Mouse (Mus musculus): ENCODE data around the gene Olfr68. TPM values are rescaled to one million over a fixed set of nuclear protein-coding genes. Genes with fewer than 3 reads are reported as not detected.
"Not testable (repeated sequence)": the region's sequence is repeated elsewhere in the genome, so short reads cannot be mapped to it uniquely, and the experiment has no call there.

Olfr68 gene
- polyA plus RNA-seq, 1 experiment from 2014 or later, result not detected

DNA sequence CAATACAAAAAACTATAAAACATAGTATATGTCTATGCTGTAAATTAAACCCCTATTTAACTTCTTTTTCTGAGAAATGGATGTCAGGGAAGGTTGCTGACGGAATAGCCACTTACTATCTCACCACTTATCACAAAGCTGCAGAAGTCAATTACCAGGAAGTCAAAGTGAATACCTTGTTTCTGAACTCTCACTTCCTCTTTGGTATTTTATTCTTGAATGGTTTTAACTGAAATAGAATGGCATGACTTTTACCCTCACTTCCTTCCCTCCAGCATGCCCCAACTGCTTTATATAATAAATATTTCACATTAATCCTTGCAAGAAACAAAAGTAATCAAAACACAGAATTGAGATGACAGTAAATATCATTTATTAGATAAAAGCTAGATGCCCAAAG lies 32.7 kb upstream of the Olfr68 start:
- H3K36me3 ChIP-seq (ENCODE audit: control insufficient read depth, insufficient read depth, low read length), result no peaks in the 10 kb centered on the region
- no peak overlapping the region for H3K4me3 ChIP-seq (ENCODE audit: low read depth, low read length)
- 76% methylated on average over 1 of the region's 1 CpGs for WGBS
- H3K27me3 ChIP-seq (ENCODE audit: control insufficient read depth, insufficient read depth, low read depth, low read length), result no peaks in the 10 kb centered on the region
- no peak for ATAC-seq
- no peak overlapping the region for H3K9ac ChIP-seq (ENCODE audit: low read depth, low read length)
- H3K4me2 ChIP-seq (ENCODE audit: low read length), result no peak overlapping the region
- H3K4me1 ChIP-seq (ENCODE audit: control insufficient read depth, insufficient read depth, low read length), result no peaks in the 10 kb centered on the region
- H3K27ac ChIP-seq (ENCODE audit: low read length), result no peak overlapping the region
- no peaks in the 10 kb centered on the region for H3K9me3 ChIP-seq (replicated peaks; ENCODE audit: control insufficient read depth, low read length, poor library complexity, severe bottlenecking)

- H3K4me1 ChIP-seq (ENCODE audit: control insufficient read depth, insufficient read depth, low read length), result no peaks in the 10 kb centered on the region
- 97% methylated on average over 1 of the region's 1 CpGs for WGBS
- H3K27ac ChIP-seq (ENCODE audit: low read length), result no peak overlapping the region
- H3K9me3 ChIP-seq (replicated peaks; ENCODE audit: control insufficient read depth, low read length, poor library complexity, severe bottlenecking), result no peaks in the 10 kb centered on the region
- H3K4me2 ChIP-seq (ENCODE audit: low read length), result no peak overlapping the region
- no peak overlapping the region for H3K9ac ChIP-seq (ENCODE audit: low read depth, low read length)
- no peaks in the 10 kb centered on the region for H3K27me3 ChIP-seq (ENCODE audit: control insufficient read depth, insufficient read depth, low read depth, low read length)
- H3K36me3 ChIP-seq (ENCODE audit: control insufficient read depth, insufficient read depth, low read length), result no peaks in the 10 kb centered on the region
- ATAC-seq, result no peak
- no peak overlapping the region for H3K4me3 ChIP-seq (ENCODE audit: low read depth, low read length)
These were observed 31.8 kb upstream of the Olfr68 start for GRCm38 (mm10) chr7:103811223-103811845.

DNA sequence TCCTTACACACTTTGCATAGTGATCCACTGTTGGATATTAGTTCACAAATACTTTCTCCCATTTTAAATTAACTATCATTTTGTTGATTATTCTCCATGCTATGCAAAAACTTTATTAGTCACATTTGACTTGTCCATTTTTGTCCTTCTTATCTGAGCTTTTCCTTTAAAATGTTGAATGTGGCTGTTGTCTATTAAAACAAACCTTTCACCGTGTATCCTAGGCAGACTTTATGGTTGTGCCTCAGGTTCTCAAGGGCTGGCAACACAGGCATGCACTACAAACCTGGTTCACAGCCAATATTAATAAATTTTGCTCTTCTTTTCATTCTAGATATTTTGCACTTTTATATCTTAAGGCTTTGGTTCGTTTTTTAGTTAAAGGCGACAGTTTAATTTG lies 31.2 kb upstream of the Olfr68 start:
- Histone ChIP-seq H3K4me2 (ENCODE audit: low read length) (no peak overlapping the region), H3K9ac (ENCODE audit: low read depth, low read length) (no peak overlapping the region), H3K27ac (ENCODE audit: low read length) (no peak overlapping the region), H3K4me1 (ENCODE audit: control insufficient read depth, insufficient read depth, low read length) (no peaks in the 10 kb centered on the region), H3K4me3 (ENCODE audit: low read depth, low read length) (no peak overlapping the region), H3K27me3 (ENCODE audit: control insufficient read depth, insufficient read depth, low read depth, low read length) (no peaks in the 10 kb centered on the region), H3K9me3 (replicated peaks; ENCODE audit: control insufficient read depth, low read length, poor library complexity, severe bottlenecking) (no peaks in the 10 kb centered on the region), H3K36me3 (ENCODE audit: control insufficient read depth, insufficient read depth, low read length) (no peaks in the 10 kb centered on the region)
- WGBS, result 86% methylated on average over 3 of the region's 3 CpGs
- no peak for ATAC-seq

DNA sequence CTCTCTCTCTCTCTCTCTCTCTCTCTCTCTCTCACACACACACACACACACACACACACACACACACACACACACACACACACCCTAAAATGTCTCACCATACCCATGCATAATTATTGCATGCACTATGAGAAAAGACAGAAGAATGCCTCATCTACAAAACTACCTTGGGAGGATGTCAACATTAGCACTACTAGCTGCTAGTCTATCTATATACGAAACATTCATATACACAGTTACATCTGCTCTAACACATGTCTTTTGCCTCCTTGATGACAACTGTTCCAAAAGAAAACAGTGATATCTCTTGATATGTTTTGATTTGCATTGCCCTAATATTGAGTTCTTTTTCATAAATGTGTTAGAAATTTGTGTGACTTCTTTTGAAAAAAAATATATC lies 30.8 kb upstream of the Olfr68 start:
- Histone ChIP-seq H3K27ac (ENCODE audit: low read length) (no peak overlapping the region), H3K36me3 (ENCODE audit: control insufficient read depth, insufficient read depth, low read length) (no peaks in the 10 kb centered on the region), H3K9me3 (replicated peaks; ENCODE audit: control insufficient read depth, low read length, poor library complexity, severe bottlenecking) (no peaks in the 10 kb centered on the region), H3K27me3 (ENCODE audit: control insufficient read depth, insufficient read depth, low read depth, low read length) (no peaks in the 10 kb centered on the region), H3K4me2 (ENCODE audit: low read length) (no peak overlapping the region), H3K9ac (ENCODE audit: low read depth, low read length) (no peak overlapping the region), H3K4me1 (ENCODE audit: control insufficient read depth, insufficient read depth, low read length) (no peaks in the 10 kb centered on the region), H3K4me3 (ENCODE audit: low read depth, low read length) (no peak overlapping the region)
- no peak for ATAC-seq
- WGBS, result 94% methylated on average over 1 of the region's 1 CpGs

DNA sequence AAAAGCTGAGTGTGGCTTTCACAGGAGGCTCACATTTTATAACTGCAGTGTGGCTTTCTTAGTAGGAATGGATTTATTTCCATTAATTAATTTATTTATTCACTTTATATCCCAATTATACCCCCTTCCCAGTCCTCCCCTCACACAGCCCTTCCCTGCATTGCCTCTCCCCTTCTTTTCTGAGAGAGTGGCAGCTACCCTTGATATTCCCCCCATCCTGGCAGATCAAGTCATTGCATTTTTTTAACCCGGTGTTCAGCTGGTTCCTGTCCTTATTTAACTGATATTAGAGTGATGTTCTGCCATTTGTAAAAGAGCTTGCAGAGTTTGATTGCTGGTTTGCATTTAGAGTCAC lies 30.3 kb upstream of the Olfr68 start:
- no peaks in the 10 kb centered on the region for H3K27me3 ChIP-seq (ENCODE audit: control insufficient read depth, insufficient read depth, low read depth, low read length)
- ATAC-seq, result no peak

GRCm38 (mm10) chr7:103808971-103809800 lies 29.7 kb upstream of the Olfr68 start:
- no peak overlapping the region for H3K4me3 ChIP-seq (ENCODE audit: low read depth, low read length)
- ATAC-seq, result no peak
- H3K27me3 ChIP-seq (ENCODE audit: control insufficient read depth, insufficient read depth, low read depth, low read length), result no peaks in the 10 kb centered on the region
- no peak overlapping the region for H3K4me2 ChIP-seq (ENCODE audit: low read length)
- no peak overlapping the region for H3K27ac ChIP-seq (ENCODE audit: low read length)
- 72% methylated on average over 5 of the region's 5 CpGs for WGBS
- no peaks in the 10 kb centered on the region for H3K36me3 ChIP-seq (ENCODE audit: control insufficient read depth, insufficient read depth, low read length)
- no peak overlapping the region for H3K9ac ChIP-seq (ENCODE audit: low read depth, low read length)
- H3K4me1 ChIP-seq (ENCODE audit: control insufficient read depth, insufficient read depth, low read length), result no peaks in the 10 kb centered on the region
- H3K9me3 ChIP-seq (replicated peaks; ENCODE audit: control insufficient read depth, low read length, poor library complexity, severe bottlenecking), result no peaks in the 10 kb centered on the region

More for the DNA sequence above, 30.3 kb upstream of the Olfr68 start:
- Histone ChIP-seq H3K4me1 (ENCODE audit: control insufficient read depth, insufficient read depth, low read length) (no peaks in the 10 kb centered on the region), H3K4me2 (ENCODE audit: low read length) (no peak overlapping the region), H3K27ac (ENCODE audit: low read length) (no peak overlapping the region), H3K4me3 (ENCODE audit: low read depth, low read length) (no peak overlapping the region), H3K36me3 (ENCODE audit: control insufficient read depth, insufficient read depth, low read length) (no peaks in the 10 kb centered on the region), H3K9me3 (replicated peaks; ENCODE audit: control insufficient read depth, low read length, poor library complexity, severe bottlenecking) (no peaks in the 10 kb centered on the region), H3K9ac (ENCODE audit: low read depth, low read length) (no peak overlapping the region)
- 84% methylated on average over 1 of the region's 1 CpGs for whole genome bisulfite sequencing

- not testable (repeated sequence) for H3K9me3 ChIP-seq (replicated peaks; ENCODE audit: control insufficient read depth, low read length, poor library complexity, severe bottlenecking); H3K27ac ChIP-seq (ENCODE audit: low read length); H3K36me3 ChIP-seq (ENCODE audit: control insufficient read depth, insufficient read depth, low read length); H3K4me2 ChIP-seq (ENCODE audit: low read length); ATAC-seq; H3K4me1 ChIP-seq (ENCODE audit: control insufficient read depth, insufficient read depth, low read length); H3K9ac ChIP-seq (ENCODE audit: low read depth, low read length); H3K27me3 ChIP-seq (ENCODE audit: control insufficient read depth, insufficient read depth, low read depth, low read length); H3K4me3 ChIP-seq (ENCODE audit: low read depth, low read length)
- WGBS, result 80% methylated on average over 2 of the region's 2 CpGs
These were observed 28.6 kb upstream of the Olfr68 start for GRCm38 (mm10) chr7:103808120-103808519.

DNA sequence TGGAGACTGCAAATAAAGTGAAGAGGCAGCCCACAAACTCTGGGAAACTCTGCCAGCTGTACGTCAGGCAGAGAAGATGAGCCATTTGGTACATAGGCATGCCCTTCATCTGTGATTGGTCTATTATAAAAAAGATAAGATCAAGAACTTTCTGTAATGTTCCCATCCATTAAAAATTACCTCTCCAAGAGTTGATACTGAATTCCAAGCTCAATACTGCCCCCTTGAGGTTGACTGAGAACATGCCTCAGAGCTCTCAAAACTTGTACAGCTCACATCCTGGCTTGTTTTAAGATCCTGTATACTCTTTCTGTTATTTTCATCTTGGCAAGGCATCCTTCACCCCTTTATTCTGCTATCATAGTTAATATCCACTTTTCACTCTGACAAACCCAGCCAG lies 27.4 kb upstream of the Olfr68 start:
- 61% methylated on average over 1 of the region's 1 CpGs for WGBS
- H3K4me1 ChIP-seq (ENCODE audit: control insufficient read depth, insufficient read depth, low read length), result no peaks in the 10 kb centered on the region
- no peak overlapping the region for H3K4me2 ChIP-seq (ENCODE audit: low read length)
- H3K36me3 ChIP-seq (ENCODE audit: control insufficient read depth, insufficient read depth, low read length), result no peaks in the 10 kb centered on the region
- no peak overlapping the region for H3K9ac ChIP-seq (ENCODE audit: low read depth, low read length)
- H3K4me3 ChIP-seq (ENCODE audit: low read depth, low read length), result no peak overlapping the region
- no peak for ATAC-seq
- no peak overlapping the region for H3K27ac ChIP-seq (ENCODE audit: low read length)
- no peaks in the 10 kb centered on the region for H3K9me3 ChIP-seq (replicated peaks; ENCODE audit: control insufficient read depth, low read length, poor library complexity, severe bottlenecking)
- no peaks in the 10 kb centered on the region for H3K27me3 ChIP-seq (ENCODE audit: control insufficient read depth, insufficient read depth, low read depth, low read length)

- WGBS, result 19% methylated on average over 4 of the region's 4 CpGs
- no peak for ATAC-seq
- Histone ChIP-seq H3K36me3 (ENCODE audit: control insufficient read depth, insufficient read depth, low read length) (no peaks in the 10 kb centered on the region), H3K4me1 (ENCODE audit: control insufficient read depth, insufficient read depth, low read length) (no peaks in the 10 kb centered on the region), H3K27ac (ENCODE audit: low read length) (no peak overlapping the region), H3K27me3 (ENCODE audit: control insufficient read depth, insufficient read depth, low read depth, low read length) (no peaks in the 10 kb centered on the region), H3K9me3 (replicated peaks; ENCODE audit: control insufficient read depth, low read length, poor library complexity, severe bottlenecking) (no peaks in the 10 kb centered on the region), H3K9ac (ENCODE audit: low read depth, low read length) (no peak overlapping the region), H3K4me3 (ENCODE audit: low read depth, low read length) (no peak overlapping the region), H3K4me2 (ENCODE audit: low read length) (no peak overlapping the region)
These were observed 13.3 kb upstream of the Olfr68 start for GRCm38 (mm10) chr7:103792669-103793388.

Measured in midbrain, embryonic 16.5 days (tissue).